Mouse (Mus musculus) retina, embryonic 14.5 days (tissue): Measurements from ENCODE around the gene Olfr538.
"Not testable (repeated sequence)": the region's sequence is repeated elsewhere in the genome, so short reads cannot be mapped to it uniquely, and the experiment has no call there.

Experiments
- DNase-seq: peaks from one replicate; pipeline ENCODE4 v3.0.0-alpha.2; 2015; ENCODE audit warnings: low spot score

Gene Olfr538

DNA sequence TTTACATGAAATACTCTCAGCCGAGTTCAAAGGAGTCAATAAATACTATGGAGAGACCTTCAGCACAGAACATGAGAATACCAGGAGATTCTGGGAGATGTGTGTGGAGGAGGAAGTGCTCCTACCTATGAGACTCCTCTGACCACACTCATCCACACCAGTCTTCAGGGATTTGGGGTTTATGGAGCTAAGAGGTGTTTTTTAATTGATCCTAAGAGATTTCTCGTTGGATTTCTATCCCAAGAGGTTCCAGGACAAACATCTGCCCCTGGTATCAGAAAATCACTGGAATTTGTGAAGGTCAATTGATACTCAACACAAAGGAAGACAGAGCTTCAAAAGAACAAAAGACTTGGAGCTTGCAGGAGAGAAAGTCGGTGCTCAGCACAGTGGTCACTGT is at the start of gene Olfr538:
TSS of gene Olfr538 (plus strand) at position 301 of the 400 bp plus-strand sequence.
- no peak for DNase-seq

DNA sequence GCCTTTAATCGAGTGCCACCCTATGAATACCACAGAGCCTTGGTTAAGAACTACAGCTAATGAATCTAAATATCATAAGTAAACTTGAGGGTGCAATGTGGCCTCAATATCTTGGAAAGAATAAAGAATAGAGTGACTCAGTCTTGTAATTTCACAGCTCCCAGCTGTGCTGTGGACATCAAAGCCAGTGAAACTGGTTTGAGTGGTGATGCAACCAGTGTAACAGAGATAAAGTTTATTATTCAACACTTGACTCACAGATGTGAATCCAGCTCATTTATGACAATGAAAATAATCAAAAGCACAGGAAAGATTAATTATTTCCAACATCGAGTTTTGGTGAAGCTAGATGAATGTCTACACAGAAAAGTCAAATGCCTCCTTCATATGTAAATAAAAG is 27.9 kb upstream of the Olfr538 start:
- no peak for DNase-seq

DNA sequence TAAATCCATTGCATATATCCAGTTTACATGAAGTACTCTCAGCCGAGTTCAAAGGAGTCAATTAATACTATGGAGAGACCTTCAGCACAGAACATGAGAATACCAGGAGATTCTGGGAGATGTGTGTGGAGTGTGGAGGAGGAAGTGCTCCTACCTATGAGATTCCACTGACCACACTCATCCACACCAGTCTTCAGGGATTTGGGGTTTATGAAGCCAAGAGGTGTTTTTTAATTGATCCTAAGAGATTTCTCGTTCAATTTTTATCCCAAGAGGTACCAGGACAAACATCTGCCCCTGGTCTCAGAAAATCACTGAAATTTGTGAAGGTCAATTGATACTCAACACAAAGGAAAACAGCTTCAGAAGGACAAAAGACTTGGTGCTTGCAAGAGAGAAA is 33.3 kb downstream of the Olfr538 start, which contains the start of gene Olfr46:
TSS of gene Olfr46 (plus strand) at position 301 of the 400 bp plus-strand sequence.
- not testable (repeated sequence) for DNase-seq
